8 mouse cellular contexts compared by ENCODE assay signal in genomic region chr6:49227184-49227735, GRCm38 (mm10). TPM values are rescaled to one million over a fixed set of nuclear protein-coding genes. Genes with fewer than 3 reads are reported as not detected.
DNase-seq lines count a peak whose midpoint lies in the region; ATAC-seq and TF ChIP-seq lines count a peak whose summit lies in the region.

No protein-coding gene starts in this region.

- no peaks in the 10 kb centered on the region for H3K4me1 ChIP-seq in MEL (ENCODE audit: control insufficient read depth in 1 of 2, insufficient read depth in 2 of 2, low read length in 2 of 2)
- H3K4me1 ChIP-seq in forebrain, embryonic 13.5 days, result 0 out of 2 replicates have a peak, but pooled peaks cover 5% of the 10 kb centered on the region
- peaks cover 20% of the 10 kb centered on the region for H3K4me1 ChIP-seq in limb, embryonic 10.5 days
- peaks cover 3% of the 10 kb centered on the region; the same call in 1 of the 2 replicates for H3K4me1 ChIP-seq in neural tube, embryonic 13.5 days (replicated peaks)

- H3K9me3 ChIP-seq in MEL (replicated peaks; ENCODE audit: insufficient read depth, low read length), result no peaks in the 10 kb centered on the region
- no peaks in the 10 kb centered on the region for H3K9me3 ChIP-seq in forebrain, embryonic 13.5 days (replicated peaks)
- H3K9me3 ChIP-seq in limb, embryonic 10.5 days (replicated peaks), result no peaks in the 10 kb centered on the region
- no peaks in the 10 kb centered on the region for H3K9me3 ChIP-seq in neural tube, embryonic 13.5 days

- no peak overlapping the region for H3K4me3 ChIP-seq in layer of hippocampus, adult 2 months
- no peak overlapping the region for H3K4me3 ChIP-seq in MEL (ENCODE audit: control insufficient read depth in 1 of 2, insufficient read depth in 1 of 2, low read depth in 2 of 2, low read length in 2 of 2)
- no peak overlapping the region for H3K4me3 ChIP-seq in forebrain, embryonic 13.5 days
- no peak overlapping the region for H3K4me3 ChIP-seq in limb, embryonic 10.5 days
- H3K4me3 ChIP-seq in neural tube, embryonic 13.5 days, result no peak overlapping the region

- peaks cover 2 to 3% of the 10 kb centered on the region in 2 experiments; a peak in 2 of 4 replicates for H3K27me3 ChIP-seq in MEL (ENCODE audit: control insufficient read depth in 1 of 2, insufficient read depth in 2 of 2, low read length in 2 of 2)
- H3K27me3 ChIP-seq in forebrain, embryonic 13.5 days, result no peaks in the 10 kb centered on the region
- H3K27me3 ChIP-seq in limb, embryonic 10.5 days (ENCODE audit: low read depth, poor library complexity, severe bottlenecking), result no peaks in the 10 kb centered on the region
- no peaks in the 10 kb centered on the region for H3K27me3 ChIP-seq in neural tube, embryonic 13.5 days

- 0 out of 2 replicates have a peak, but pooled peaks have one; percentile 10 for TF ChIP-seq CTCF in layer of hippocampus, adult 2 months (conservative IDR thresholded peaks at IDR 0.05)
- TF ChIP-seq CTCF in MEL (IDR thresholded peaks at IDR 0.05 in 2 of 3, conservative IDR thresholded peaks at IDR 0.05 in 1 of 3; ENCODE audit: control insufficient read depth in 1 of 3, insufficient read depth in 1 of 3, low read depth in 2 of 3, low read length in 3 of 3, poor library complexity in 1 of 3, severe bottlenecking in 1 of 3), result peak in 2 of 3 experiments; percentile 43 to 45; a peak in 3 of 6 replicates

- H3K79me2 ChIP-seq in MEL (ENCODE audit: control insufficient read depth, insufficient read depth, low read length, poor library complexity), result no peaks in the 10 kb centered on the region

- H3K36me3 ChIP-seq in MEL (ENCODE audit: control insufficient read depth in 1 of 2, insufficient read depth in 2 of 2, low read length in 2 of 2), result no peaks in the 10 kb centered on the region
- no peaks in the 10 kb centered on the region for H3K36me3 ChIP-seq in forebrain, embryonic 13.5 days (ENCODE audit: poor library complexity, severe bottlenecking)
- no peaks in the 10 kb centered on the region for H3K36me3 ChIP-seq in limb, embryonic 10.5 days
- no peaks in the 10 kb centered on the region for H3K36me3 ChIP-seq in neural tube, embryonic 13.5 days

- TF ChIP-seq RAD21 in MEL (IDR thresholded peaks at IDR 0.05; ENCODE audit: low read depth, low read length), result no peak; the same call in 1 of the 2 replicates

- TF ChIP-seq POLR2A in MEL (IDR thresholded peaks at IDR 0.05; ENCODE audit: control insufficient read depth in 1 of 2, insufficient read depth in 1 of 2, low read depth in 1 of 2, low read length in 2 of 2, poor library complexity in 1 of 2), result no peak

- no peak for TF ChIP-seq EP300 in MEL (IDR thresholded peaks at IDR 0.05; ENCODE audit: low read depth in 1 of 2, low read length in 2 of 2)

- DNase-seq in layer of hippocampus, adult 2 months (ENCODE audit: low spot score in 2 of 2), result no peak
- DNase-seq in layer of hippocampus, adult 9-11 months, result no peak
- peak; percentile 55 for DNase-seq in MEL (ENCODE audit: low read depth, low spot score)
- DNase-seq in limb, embryonic 10.5 days (ENCODE audit: low spot score), result peak; percentile 67
- no peak for DNase-seq in left cerebral cortex, adult 18-20 months (ENCODE audit: low spot score in 2 of 2)
- DNase-seq in layer of hippocampus, adult 8-10 months (ENCODE audit: low spot score in 2 of 2), result no peak

- H3K9ac ChIP-seq in MEL (ENCODE audit: control insufficient read depth, low read depth, low read length, poor library complexity, severe bottlenecking), result no peak overlapping the region
- H3K9ac ChIP-seq in forebrain, embryonic 13.5 days, result no peak overlapping the region
- no peak overlapping the region for H3K9ac ChIP-seq in neural tube, embryonic 13.5 days

- ATAC-seq in forebrain, embryonic 13.5 days, result no peak
- no peak for ATAC-seq in neural tube, embryonic 13.5 days (ENCODE audit: low read depth)

- H3K4me2 ChIP-seq in forebrain, embryonic 13.5 days, result peak overlapping the region; percentile 24; the same call in 1 of the 2 replicates
- H3K4me2 ChIP-seq in neural tube, embryonic 13.5 days, result peak overlapping the region; percentile 36

- no peak overlapping the region for H3K27ac ChIP-seq in layer of hippocampus, adult 2 months
- H3K27ac ChIP-seq in MEL (ENCODE audit: control insufficient read depth, low read depth, low read length), result no peak overlapping the region
- H3K27ac ChIP-seq in forebrain, embryonic 13.5 days, result no peak overlapping the region
- H3K27ac ChIP-seq in limb, embryonic 10.5 days, result no peak overlapping the region
- no peak overlapping the region for H3K27ac ChIP-seq in neural tube, embryonic 13.5 days (replicated peaks)

- 6% methylated on average over 15 of the region's 15 CpGs for WGBS in forebrain, embryonic 13.5 days
- 10% methylated on average over 15 of the region's 15 CpGs for WGBS in limb, embryonic 10.5 days
- 5% methylated on average over 15 of the region's 15 CpGs for WGBS in neural tube, embryonic 13.5 days

TF ChIP-seq in MEL, 35 proteins besides CTCF, POLR2A, EP300 and RAD21:
- TF ChIP-seq TCF12 (IDR thresholded peaks at IDR 0.05; ENCODE audit: low read depth, low read length) (no peak), SMC3 (IDR thresholded peaks at IDR 0.05; ENCODE audit: low read depth, low read length) (peak; percentile 42), GABPA (IDR thresholded peaks at IDR 0.05; ENCODE audit: low read depth, low read length) (no peak)

RNA-seq across cellular contexts. Expression of gene Igf2bp3, which starts 12.5 kb away (rescaled TPM):
- not detected for total RNA-seq in layer of hippocampus, adult 2 months (2021)
- 0.12 and 0.13 TPM in 2 replicates for total RNA-seq in MEL (2012; rRNA removed)
- under 1 TPM in 1 of 2 experiments, not detected in 1; 0.29 TPM for polyA plus RNA-seq in MEL (2012; ENCODE audit: insufficient read depth in 1 of 2, insufficient read length in 2 of 2, low read depth in 1 of 2, low replicate concordance in 2 of 2, missing spikeins in 1 of 2)
- polyA plus RNA-seq in forebrain, embryonic 13.5 days (2015; fragmentation: Nextera tagmentation; extraction: Ambion mirVana), result 55.2 and 56.9 TPM in 2 replicates
- 148 and 149 TPM in 2 replicates for polyA plus RNA-seq in limb, embryonic 10.5 days (2016; fragmentation: Nextera tagmentation; extraction: Ambion mirVana)
- 40.9 and 47.2 TPM in 2 replicates for polyA plus RNA-seq in neural tube, embryonic 13.5 days (2015; fragmentation: Nextera tagmentation; extraction: Ambion mirVana)
- total RNA-seq in left cerebral cortex, adult 18-20 months (2021), result not detected
- total RNA-seq in layer of hippocampus, adult 8-10 months (2022), result not detected

RNA-seq across cellular contexts. Expression of gene Tra2a, which starts 36.6 kb away (rescaled TPM):
- 10 to 100 TPM; 69.9 to 86.9 TPM for total RNA-seq in layer of hippocampus, adult 2 months (2021)
- 108 and 114 TPM in 2 replicates for total RNA-seq in MEL (2012; rRNA removed)
- 10 to 100 TPM in 1 of 2 experiments, not detected in 1; 85.2 TPM for polyA plus RNA-seq in MEL (2012; ENCODE audit: insufficient read depth in 1 of 2, insufficient read length in 2 of 2, low read depth in 1 of 2, low replicate concordance in 2 of 2, missing spikeins in 1 of 2)
- polyA plus RNA-seq in forebrain, embryonic 13.5 days (2015; fragmentation: Nextera tagmentation; extraction: Ambion mirVana), result 164 and 177 TPM in 2 replicates
- polyA plus RNA-seq in limb, embryonic 10.5 days (2016; fragmentation: Nextera tagmentation; extraction: Ambion mirVana), result 126 and 128 TPM in 2 replicates
- polyA plus RNA-seq in neural tube, embryonic 13.5 days (2015; fragmentation: Nextera tagmentation; extraction: Ambion mirVana), result 140 and 154 TPM in 2 replicates
- 10 to 100 TPM; 80.5 to 84.7 TPM for total RNA-seq in left cerebral cortex, adult 18-20 months (2021)
- 100 to 1,000 TPM in 1 of 4 experiments, 10 to 100 TPM in 3; 54.1 to 108 (median 82.0) TPM for total RNA-seq in layer of hippocampus, adult 8-10 months (2022)

Comparison
In these comparisons a context has a peak if more than half of its experiments do, and no peak if none do; other contexts are left out.
1. DNase-seq: peak in MEL (single experiment) and limb, embryonic 10.5 days (single experiment); none in layer of hippocampus, adult 2 months (0 of 2), layer of hippocampus, adult 9-11 months (single experiment), left cerebral cortex, adult 18-20 months (0 of 2) and layer of hippocampus, adult 8-10 months (0 of 2).